Mouse (Mus musculus): ENCODE data around the gene Crebl2.

- no peak for TF ChIP-seq MAX (IDR thresholded peaks at IDR 0.05; ENCODE audit: low read length)
- TF ChIP-seq ELF1 (IDR thresholded peaks at IDR 0.05; ENCODE audit: low read depth, low read length), result no peak
- TF ChIP-seq SIN3A (IDR thresholded peaks at IDR 0.05; ENCODE audit: low read length), result no peak
- no peak for TF ChIP-seq CTCF (IDR thresholded peaks at IDR 0.05 in 2 of 3, conservative IDR thresholded peaks at IDR 0.05 in 1 of 3; ENCODE audit: control insufficient read depth in 1 of 3, insufficient read depth in 1 of 3, low read depth in 2 of 3, low read length in 3 of 3, poor library complexity in 1 of 3, severe bottlenecking in 1 of 3)
- TF ChIP-seq EP300 (IDR thresholded peaks at IDR 0.05; ENCODE audit: low read depth in 1 of 2, low read length in 2 of 2), result no peak
- no peak for TF ChIP-seq POLR2A (IDR thresholded peaks at IDR 0.05; ENCODE audit: control insufficient read depth in 1 of 2, insufficient read depth in 1 of 2, low read depth in 1 of 2, low read length in 2 of 2, poor library complexity in 1 of 2)
- TF ChIP-seq MXI1 (IDR thresholded peaks at IDR 0.05; ENCODE audit: low read depth, low read length), result no peak
- TF ChIP-seq E2F4 (IDR thresholded peaks at IDR 0.05; ENCODE audit: borderline replicate concordance, low read depth, low read length), result no peak
- no peak for TF ChIP-seq POLR2AphosphoS2 (IDR thresholded peaks at IDR 0.05; ENCODE audit: low read length)
- TF ChIP-seq USF1 (IDR thresholded peaks at IDR 0.05; ENCODE audit: low read depth, low read length), result no peak
- no peak for TF ChIP-seq ZKSCAN1 (IDR thresholded peaks at IDR 0.05; ENCODE audit: low read depth, low read length)
Observed at GRCm38 (mm10) chr6:134813066-134813465, 16.9 kb upstream of the Crebl2 start.
